Mouse (Mus musculus) stomach, postnatal 0 days (tissue): ENCODE results near the gene Crtac1. TPM values are rescaled to one million over a fixed set of nuclear protein-coding genes. Genes with fewer than 3 reads are reported as not detected.

Experiments used
- ATAC-seq: fragments of 200-750 bp; cut with Nextera tagmentation; 2 replicates; pipeline ENCODE4 v1.8.0; 2017; ENCODE audit not compliant: low FRiP score, low TSS enrichment
- DNase-seq: peaks from one replicate; pipeline ENCODE4 v3.0.0-alpha.2; 2016; ENCODE audit warnings: low spot score
- H3K27ac ChIP-seq: fragments of 300-500 bp; sonication (generic); replicated peaks from 2 replicates; pipeline ENCODE4 v1.5.1; 2014; ENCODE audit warnings: mild to moderate bottlenecking, control low read depth
- H3K27me3 ChIP-seq: fragments of 300-500 bp; sonication (generic); 2 replicates; pipeline ENCODE4 v1.6.1; 2014; ENCODE audit warnings: low read length; ENCODE audit not compliant: control insufficient read depth, insufficient read depth
- H3K36me3 ChIP-seq: fragments of 300-500 bp; sonication (generic); 2 replicates; pipeline ENCODE4 v1.6.1; 2014; ENCODE audit warnings: low read length, mixed read lengths; ENCODE audit not compliant: control insufficient read depth, insufficient read depth
- H3K4me1 ChIP-seq: fragments of 300-500 bp; sonication (generic); replicated peaks from 2 replicates; pipeline ENCODE4 v1.6.1; 2014; ENCODE audit warnings: antibody characterized with exemption; ENCODE audit not compliant: control insufficient read depth, insufficient read depth
- H3K4me2 ChIP-seq: fragments of 300-500 bp; sonication (generic); replicated peaks from 2 replicates; pipeline ENCODE4 v1.6.1; 2014; ENCODE audit warnings: low read depth, mild to moderate bottlenecking, control low read depth, moderate library complexity
- H3K4me3 ChIP-seq: fragments of 300-500 bp; sonication (generic); 2 replicates; pipeline ENCODE4 v1.5.1; 2014; ENCODE audit warnings: low read depth, low read length, control low read depth
- H3K9ac ChIP-seq: fragments of 300-500 bp; sonication (generic); 2 replicates; pipeline ENCODE4 v1.6.1; 2014; ENCODE audit warnings: mild to moderate bottlenecking, low read length, control low read depth, mixed read lengths
- H3K9me3 ChIP-seq: fragments of 300-500 bp; sonication (generic); 2 replicates; pipeline ENCODE4 v1.6.1; 2016; ENCODE audit warnings: low read length; ENCODE audit not compliant: control insufficient read depth
- CTCF ChIP-seq: IDR thresholded peaks from 2 replicates; pipeline ENCODE4 v1.5.1; 2016; ENCODE audit warnings: antibody characterized with exemption, low read depth, mild to moderate bottlenecking, moderate library complexity
- EP300 ChIP-seq: optimal IDR thresholded peaks from 2 replicates; pipeline ENCODE3; 2016; ENCODE audit warnings: antibody characterized with exemption
- WGBS: fragments of 180-500 bp; shearing (Covaris S2); extraction: QIAGEN DNeasy Blood & Tissue Kit; methylation state at CpG from one replicate; pipeline ENCODE4 v1.1.7; 2014; 5-methylcytosine and 5-hydroxymethylcytosine counted together
- polyA plus RNA-seq: library from polyadenylated mRNA; unstranded; fragments of >200 nt; fragmentation: Nextera tagmentation; extraction: Ambion mirVana; gene quantifications from 2 replicates; pipeline ENCODE4 v1.2.1, GENCODE M21; 2015

Gene Crtac1
- polyA plus RNA-seq: 3.0 and 4.5 TPM in 2 replicates

DNA sequence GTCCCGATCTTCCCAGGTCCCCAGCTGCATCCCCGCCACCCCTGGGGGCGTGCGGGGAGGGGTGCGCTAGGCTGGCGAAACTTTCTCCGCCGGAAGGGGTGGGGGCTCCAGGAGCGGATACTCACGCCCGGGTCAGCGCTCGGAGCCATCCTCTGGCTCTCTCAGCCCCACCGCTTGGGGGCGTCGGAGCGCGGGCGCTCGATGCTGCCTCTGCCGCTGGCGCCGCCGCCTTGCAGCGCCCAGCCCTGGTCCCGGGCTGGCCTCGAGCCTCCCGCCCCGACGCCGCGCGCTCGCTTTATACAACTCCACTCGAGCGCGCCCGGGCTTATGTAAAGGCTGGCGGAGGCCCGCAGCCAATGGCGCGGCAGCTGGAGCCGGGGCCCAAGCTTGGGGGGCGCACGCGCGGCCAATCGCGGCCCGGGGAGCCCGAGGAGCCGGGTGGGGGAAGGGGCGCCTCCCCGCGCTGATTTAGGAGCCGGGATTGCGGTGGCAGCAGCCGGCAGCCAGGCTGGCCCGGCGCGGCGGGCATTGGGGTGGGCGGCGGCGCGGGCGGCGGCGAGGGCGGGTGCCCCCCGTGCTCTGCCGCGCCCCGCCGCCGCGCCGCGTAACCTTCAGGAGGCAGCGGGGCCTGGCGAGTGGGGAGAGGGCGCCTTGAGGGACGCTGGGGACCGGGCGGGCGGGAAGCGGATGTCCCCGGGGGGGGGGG is at the start of gene Crtac1:
Crtac1 (minus strand) TSS at position 299 of the 706 bp plus-strand sequence.
- ATAC-seq (peak; percentile 79), DNase-seq (peak; percentile 42)
- Histone ChIP-seq H3K9me3 (no peaks in the 10 kb centered on the region), H3K4me2 (peak within 1 kb of the TSS; percentile 69), H3K4me1 (no peaks in the 10 kb centered on the region), H3K27me3 (peaks cover 15% of the 10 kb centered on the region; the same call in 1 of the 2 replicates), H3K27ac (no peak within 1 kb of the TSS), H3K4me3 (peak within 1 kb of the TSS; percentile 47), H3K36me3 (no peaks in the 10 kb centered on the region), H3K9ac (peak within 1 kb of the TSS; percentile 27; the same call in 1 of the 2 replicates)
- WGBS: 1% methylated on average over 67 of the region's 88 CpGs
- TF ChIP-seq EP300: no peak
- TF ChIP-seq CTCF: peak; percentile 58

- H3K9ac ChIP-seq: no peak overlapping the region
- no peak for ATAC-seq
- WGBS: 54% methylated on average over 12 of the region's 12 CpGs
- H3K4me3 ChIP-seq: no peak overlapping the region
- no peaks in the 10 kb centered on the region for H3K4me1 ChIP-seq
- H3K27me3 ChIP-seq: no peaks in the 10 kb centered on the region
- H3K9me3 ChIP-seq: no peaks in the 10 kb centered on the region
- no peak overlapping the region for H3K27ac ChIP-seq
- no peak for DNase-seq
- no peak overlapping the region for H3K4me2 ChIP-seq
- no peak for TF ChIP-seq EP300
- TF ChIP-seq CTCF: no peak
- no peaks in the 10 kb centered on the region for H3K36me3 ChIP-seq
Measured at GRCm38 (mm10) chr19:42478303-42478702, 46.7 kb upstream of the Crtac1 start.

GRCm38 (mm10) chr19:42477769-42478168 is 46.2 kb upstream of the Crtac1 start:
- no peak overlapping the region for H3K4me2 ChIP-seq
- H3K4me3 ChIP-seq: no peak overlapping the region
- no peaks in the 10 kb centered on the region for H3K36me3 ChIP-seq
- H3K27me3 ChIP-seq: no peaks in the 10 kb centered on the region
- TF ChIP-seq EP300 (no peak), CTCF (no peak)
- H3K9ac ChIP-seq: no peak overlapping the region
- 75% methylated on average over 5 of the region's 5 CpGs for WGBS
- DNase-seq (no peak), ATAC-seq (no peak)
- no peak overlapping the region for H3K27ac ChIP-seq
- no peaks in the 10 kb centered on the region for H3K4me1 ChIP-seq
- H3K9me3 ChIP-seq: no peaks in the 10 kb centered on the region

DNA sequence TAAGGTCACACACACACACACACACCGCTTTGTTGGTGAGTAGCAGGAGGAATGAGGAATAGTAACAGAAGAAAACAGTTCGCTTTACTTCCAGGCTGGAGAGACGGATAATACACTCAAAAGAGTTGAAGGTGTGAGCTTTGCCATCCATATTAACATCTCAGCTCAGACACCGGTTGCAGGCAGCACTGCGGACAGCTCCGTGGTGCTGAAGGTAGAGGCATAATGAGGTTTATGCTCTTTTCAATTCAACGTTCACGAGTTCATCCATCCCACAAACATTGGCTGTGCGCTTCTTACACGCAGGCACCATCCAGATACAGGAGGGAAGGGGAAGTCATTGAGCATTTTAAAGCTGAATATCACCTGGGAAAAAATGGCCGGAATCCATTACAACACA is 41.2 kb upstream of the Crtac1 start:
- Histone ChIP-seq H3K4me1 (no peaks in the 10 kb centered on the region), H3K4me2 (no peak overlapping the region), H3K9me3 (no peaks in the 10 kb centered on the region), H3K27me3 (no peaks in the 10 kb centered on the region), H3K4me3 (no peak overlapping the region), H3K9ac (no peak overlapping the region), H3K27ac (no peak overlapping the region), H3K36me3 (no peaks in the 10 kb centered on the region)
- WGBS: 24% methylated on average over 11 of the region's 11 CpGs
- DNase-seq (peak; percentile 53), ATAC-seq (no peak)
- no peak for TF ChIP-seq CTCF
- no peak for TF ChIP-seq EP300

- Histone ChIP-seq H3K27ac (no peak overlapping the region), H3K4me1 (no peaks in the 10 kb centered on the region), H3K4me2 (no peak overlapping the region), H3K27me3 (no peaks in the 10 kb centered on the region), H3K36me3 (no peaks in the 10 kb centered on the region), H3K9me3 (no peaks in the 10 kb centered on the region), H3K9ac (no peak overlapping the region), H3K4me3 (no peak overlapping the region)
- ATAC-seq (no peak), DNase-seq (no peak)
- TF ChIP-seq EP300: no peak
- TF ChIP-seq CTCF: no peak
- WGBS: 89% methylated on average over 4 of the region's 4 CpGs
Measured at GRCm38 (mm10) chr19:42471571-42471970, 40.0 kb upstream of the Crtac1 start.

DNA sequence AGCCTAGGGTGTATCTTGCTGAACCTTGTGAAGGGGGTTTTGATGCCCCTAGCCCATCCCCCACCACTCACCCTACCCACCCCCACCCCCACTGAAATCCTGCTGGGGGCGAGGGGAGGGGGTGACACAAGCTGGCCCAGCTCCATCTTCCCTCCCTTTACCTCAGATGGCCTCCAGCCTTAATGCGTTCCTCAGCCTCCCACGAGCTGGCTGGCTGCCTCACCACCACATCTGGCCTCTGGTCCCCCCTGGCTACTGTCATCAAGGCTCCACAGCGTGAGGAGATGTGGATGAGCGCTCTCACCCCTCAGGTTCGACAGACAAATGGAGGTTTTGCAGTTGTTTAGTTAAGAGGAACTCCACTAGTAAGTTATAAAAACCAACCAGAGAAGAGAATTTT is 30.3 kb upstream of the Crtac1 start:
- ATAC-seq (no peak), DNase-seq (no peak)
- Histone ChIP-seq H3K4me3 (no peak overlapping the region), H3K9me3 (no peaks in the 10 kb centered on the region), H3K36me3 (no peaks in the 10 kb centered on the region), H3K9ac (no peak overlapping the region), H3K4me2 (peak overlapping the region; percentile 25; the same call in 1 of the 2 replicates), H3K27ac (no peak overlapping the region), H3K27me3 (no peaks in the 10 kb centered on the region), H3K4me1 (no peaks in the 10 kb centered on the region; the same call in 1 of the 2 replicates)
- TF ChIP-seq EP300 (no peak), CTCF (no peak)
- 32% methylated on average over 6 of the region's 6 CpGs for WGBS
